Mouse (Mus musculus): ENCODE results near the gene Itga8.
A peak's percentile ranks its signal among the peaks of the same experiment; 100 is the strongest.

Gene Itga8

GRCm38 (mm10) chr2:12198699-12199098, 103.0 kb downstream of the Itga8 start:
- no peak for DNase-seq (ENCODE audit: extremely low spot score, low read depth, low spot score)

DNA sequence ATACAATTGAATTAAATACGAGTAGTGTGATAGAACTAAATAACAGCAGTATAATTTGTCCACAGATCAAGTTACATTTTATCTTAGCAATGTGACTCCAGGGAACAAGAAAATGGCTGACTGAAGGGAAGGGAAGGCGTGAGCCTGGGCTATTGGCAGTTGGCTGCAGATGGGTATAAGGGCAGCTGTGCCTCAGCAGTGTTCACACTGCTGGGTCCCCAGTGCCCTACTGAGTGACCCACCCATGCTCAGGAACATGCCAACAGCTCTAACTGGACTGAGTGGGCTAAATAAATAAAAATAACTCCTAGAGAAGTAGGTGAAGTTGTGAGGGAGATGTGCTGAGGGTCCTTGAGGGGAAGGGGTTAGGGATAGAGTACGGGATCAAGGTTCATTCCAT, 103.5 kb downstream of the Itga8 start:
- no peak for DNase-seq (ENCODE audit: extremely low spot score, low read depth, low spot score)

DNA sequence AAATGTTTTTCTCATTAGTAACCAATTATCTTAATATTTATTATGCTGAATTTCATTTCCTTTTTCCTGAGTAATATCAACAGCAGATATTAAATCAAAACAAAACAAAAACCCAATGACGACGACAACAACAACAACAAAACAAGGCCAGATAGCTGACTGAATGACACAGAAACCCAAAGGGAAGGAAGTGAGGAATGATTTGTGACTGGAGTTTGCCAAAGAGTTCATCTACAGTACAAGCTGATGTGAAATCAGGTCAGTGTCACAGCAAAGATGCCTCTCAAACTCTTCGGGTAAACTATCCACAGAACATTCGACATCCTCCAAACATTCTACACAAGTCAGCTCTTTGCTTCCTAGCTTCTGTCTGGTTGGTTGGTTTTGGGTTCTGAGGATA, 104.0 kb downstream of the Itga8 start:
- no peak for DNase-seq (ENCODE audit: extremely low spot score, low read depth, low spot score)

DNA sequence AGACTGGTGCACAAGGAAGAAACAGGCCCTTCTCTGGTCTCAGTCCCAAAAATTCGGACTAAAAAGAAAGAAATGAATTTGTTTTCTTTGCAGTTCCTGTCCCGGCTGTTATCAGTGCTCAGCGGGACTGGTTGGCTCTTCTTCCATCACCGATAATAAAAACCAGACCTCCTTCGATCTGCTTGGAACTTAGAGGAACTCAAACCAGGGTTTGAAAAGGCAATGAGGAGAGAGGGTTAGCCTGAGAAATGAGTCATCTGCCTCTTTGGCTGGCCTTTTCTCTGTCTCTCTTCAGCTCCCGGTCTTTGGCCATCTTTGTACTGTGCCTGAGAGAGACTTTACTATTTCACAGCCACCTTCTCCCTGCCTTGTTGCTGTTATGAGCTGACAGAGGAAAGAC, 112.7 kb downstream of the Itga8 start:
- DNase-seq (ENCODE audit: extremely low spot score, low read depth, low spot score) = no peak

- no peak for DNase-seq (ENCODE audit: extremely low spot score, low read depth, low spot score)
These were observed 114.1 kb downstream of the Itga8 start for GRCm38 (mm10) chr2:12187646-12188045.

DNA sequence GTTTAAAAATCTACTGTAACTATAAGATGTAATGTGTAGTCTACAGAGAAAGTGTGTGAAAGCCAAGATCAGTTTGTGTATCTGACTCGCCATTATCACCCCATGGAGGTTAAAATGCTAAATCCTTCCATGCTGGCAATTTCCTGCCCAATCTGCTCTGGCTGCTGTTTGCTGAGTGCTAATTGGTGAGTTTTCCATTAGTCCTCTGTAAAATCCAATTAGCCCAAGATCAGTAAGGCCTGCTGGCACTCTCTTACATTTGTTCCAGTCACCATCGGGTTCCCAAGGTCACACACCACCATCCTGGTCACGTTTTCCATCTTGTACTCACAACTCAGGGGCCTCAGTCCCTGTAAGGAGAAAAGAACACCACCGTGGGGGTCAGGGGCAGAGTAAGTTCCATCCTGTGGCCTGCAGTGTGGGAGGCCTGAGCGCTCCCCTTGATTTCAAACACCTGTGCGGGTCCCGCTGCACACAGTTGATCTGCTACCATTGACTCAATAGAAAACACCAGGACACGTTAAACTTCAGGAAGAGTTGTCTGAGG, 119.2 kb downstream of the Itga8 start:
- DNase-seq (ENCODE audit: extremely low spot score, low read depth, low spot score) = peak; percentile 73

GRCm38 (mm10) chr2:12180635-12181034, 121.1 kb downstream of the Itga8 start:
- no peak for DNase-seq (ENCODE audit: extremely low spot score, low read depth, low spot score)

GRCm38 (mm10) chr2:12174722-12175427, 126.8 kb downstream of the Itga8 start:
- no peak for DNase-seq (ENCODE audit: extremely low spot score, low read depth, low spot score)

GRCm38 (mm10) chr2:12170221-12170620, 131.5 kb downstream of the Itga8 start:
- no peak for DNase-seq (ENCODE audit: extremely low spot score, low read depth, low spot score)

DNA sequence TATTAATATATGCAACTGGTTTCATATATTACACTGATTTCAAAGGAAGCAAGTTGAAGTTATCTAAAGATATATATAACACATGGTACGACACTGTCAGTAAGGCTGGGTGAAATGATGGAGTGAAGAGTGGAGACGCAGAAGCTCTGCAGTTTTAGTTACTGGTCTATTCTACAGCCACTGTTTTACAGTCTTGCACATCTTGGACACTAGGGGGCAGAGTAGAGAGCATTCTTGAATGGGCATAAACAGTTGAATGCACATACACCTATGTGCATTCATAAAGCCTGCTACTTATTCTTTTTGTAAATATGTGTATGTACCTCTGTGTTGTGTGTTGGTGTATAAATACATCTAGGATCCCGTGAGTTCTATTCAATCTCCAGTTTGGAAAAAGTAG, 141.2 kb downstream of the Itga8 start:
- DNase-seq (ENCODE audit: extremely low spot score, low read depth, low spot score) = no peak

GRCm38 (mm10) chr2:12157001-12157400, 144.7 kb downstream of the Itga8 start:
- DNase-seq (ENCODE audit: extremely low spot score, low read depth, low spot score) = no peak

DNA sequence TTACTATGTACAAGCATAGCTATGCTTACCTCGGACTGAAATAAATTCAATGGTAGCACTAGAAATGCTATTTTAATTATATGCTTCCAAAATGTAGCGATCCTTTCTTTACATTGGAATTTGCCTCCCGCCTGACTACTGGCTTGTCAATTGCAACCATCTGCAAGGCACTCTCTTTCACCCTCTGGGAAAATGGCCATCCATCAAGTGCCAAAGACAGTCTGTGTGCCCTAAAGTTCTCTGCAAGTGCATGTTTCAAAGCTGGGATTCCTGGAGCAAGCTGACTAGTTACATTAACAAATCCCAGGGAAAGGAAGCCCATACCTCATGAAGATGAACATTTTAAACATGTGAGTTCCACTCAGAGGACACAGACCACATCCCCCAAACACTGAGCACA, 145.3 kb downstream of the Itga8 start:
- peak; percentile 5 for DNase-seq (ENCODE audit: extremely low spot score, low read depth, low spot score)

- no peak for DNase-seq (ENCODE audit: extremely low spot score, low read depth, low spot score)
These were observed 147.0 kb downstream of the Itga8 start for GRCm38 (mm10) chr2:12154676-12155075.

DNA sequence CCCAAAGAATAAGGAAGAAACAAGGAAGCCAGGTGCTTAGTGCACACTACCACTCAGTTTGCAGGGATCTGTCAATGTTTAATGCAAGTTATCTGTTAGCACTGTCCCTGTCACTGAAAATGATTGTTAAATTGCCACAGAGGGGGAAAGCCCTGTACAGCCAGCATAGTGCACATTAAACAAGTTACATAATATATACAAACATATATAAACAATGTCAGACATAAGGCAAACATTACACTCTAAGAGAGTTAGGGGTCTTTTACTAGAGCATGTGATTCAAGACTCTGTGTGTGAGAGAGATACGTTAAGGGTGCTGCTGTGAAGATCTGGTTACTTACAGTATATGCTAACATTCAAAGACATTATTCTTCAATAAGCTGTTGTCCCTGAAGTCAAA, 148.2 kb downstream of the Itga8 start:
- no peak for DNase-seq (ENCODE audit: extremely low spot score, low read depth, low spot score)

- DNase-seq (ENCODE audit: extremely low spot score, low read depth, low spot score) = no peak
These were observed 153.8 kb downstream of the Itga8 start for GRCm38 (mm10) chr2:12147902-12148301.

- DNase-seq (ENCODE audit: extremely low spot score, low read depth, low spot score) = no peak
These were observed 155.1 kb downstream of the Itga8 start for GRCm38 (mm10) chr2:12146612-12147011.

- DNase-seq (ENCODE audit: extremely low spot score, low read depth, low spot score) = no peak
These were observed 162.9 kb downstream of the Itga8 start for GRCm38 (mm10) chr2:12138765-12139368.

- no peak for DNase-seq (ENCODE audit: extremely low spot score, low read depth, low spot score)
These were observed 175.1 kb downstream of the Itga8 start for GRCm38 (mm10) chr2:12126580-12126979.

DNA sequence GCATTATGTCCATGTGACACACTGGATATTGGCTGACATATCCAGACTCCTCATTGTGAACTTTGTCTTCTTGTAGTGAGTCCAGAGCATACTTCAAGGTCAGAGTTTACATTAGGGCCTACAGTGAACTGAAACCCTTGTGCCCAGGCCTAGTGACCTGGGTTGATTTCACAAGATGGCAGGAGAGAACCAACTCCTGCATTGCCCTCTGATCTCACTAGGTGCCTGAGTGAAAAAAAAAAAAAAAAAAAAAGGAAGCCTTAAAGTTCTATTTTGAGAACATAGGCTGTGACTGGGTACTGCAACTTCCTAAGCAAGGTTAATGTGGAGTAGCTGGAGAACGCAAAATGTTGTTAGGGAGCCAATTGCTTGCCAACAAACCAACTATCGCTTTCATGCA, 186.2 kb downstream of the Itga8 start:
- no peak for DNase-seq (ENCODE audit: extremely low spot score, low read depth, low spot score)

DNA sequence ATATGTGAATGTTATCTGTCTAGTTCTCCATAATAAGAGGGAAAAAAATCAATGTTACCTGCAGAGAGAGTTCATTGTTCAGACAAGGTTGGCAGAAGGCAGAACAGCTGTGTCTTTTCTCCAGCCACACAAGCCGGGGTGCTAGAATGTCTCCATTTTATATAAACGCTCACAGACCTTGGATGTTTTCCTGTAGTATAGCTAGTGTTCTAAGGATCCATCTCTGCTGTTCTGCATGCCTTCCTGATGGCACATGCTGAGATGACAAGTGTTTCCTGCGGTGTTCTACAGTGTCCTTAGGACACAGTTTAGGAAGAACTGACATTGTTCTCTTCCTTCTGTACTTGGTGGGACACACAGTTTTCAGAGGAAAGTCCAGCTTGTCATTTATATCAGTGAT, 192.4 kb downstream of the Itga8 start:
- DNase-seq (ENCODE audit: extremely low spot score, low read depth, low spot score) = no peak

GRCm38 (mm10) chr2:12108306-12108705, 193.4 kb downstream of the Itga8 start:
- no peak for DNase-seq (ENCODE audit: extremely low spot score, low read depth, low spot score)

DNA sequence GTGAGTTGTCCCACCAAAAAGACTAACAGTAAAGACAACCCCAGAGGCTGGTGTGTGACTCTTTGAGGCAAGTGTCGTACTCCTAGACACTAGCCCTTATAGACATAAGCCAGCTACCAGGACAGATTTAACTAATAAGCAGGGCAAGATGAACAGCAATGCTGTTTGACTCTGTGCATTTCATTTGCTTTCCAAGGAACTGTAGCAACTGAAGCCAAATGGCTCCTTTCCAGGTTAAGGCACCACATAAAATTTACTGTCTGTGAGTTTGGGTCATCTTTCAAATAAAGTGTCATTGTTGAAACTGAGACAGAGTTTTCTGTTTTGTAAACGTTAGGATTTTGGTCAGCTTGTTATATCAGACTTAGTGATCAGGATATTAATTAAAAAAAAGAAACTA, 194.5 kb downstream of the Itga8 start:
- no peak for DNase-seq (ENCODE audit: extremely low spot score, low read depth, low spot score)

DNA sequence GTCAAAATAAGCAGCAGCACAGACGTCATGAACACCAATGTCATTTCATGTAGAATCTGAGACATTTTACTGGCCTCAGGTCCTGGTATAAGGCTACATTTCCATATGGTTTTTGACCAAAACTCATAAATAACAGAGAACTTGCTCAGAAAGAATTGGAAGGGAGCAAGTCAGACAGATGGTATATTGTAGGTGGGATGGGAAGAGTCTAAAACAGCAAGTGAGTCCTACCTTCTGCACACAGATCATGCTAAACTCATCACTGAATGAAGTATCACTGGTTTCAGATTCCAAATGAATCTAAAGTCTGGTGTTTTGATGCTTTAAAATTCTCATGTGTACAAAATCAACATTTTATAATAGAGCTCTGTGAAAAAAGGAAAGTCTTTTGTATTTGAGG, 198.5 kb downstream of the Itga8 start:
- DNase-seq (ENCODE audit: extremely low spot score, low read depth, low spot score) = no peak

All from hindlimb bud, embryonic 11.5 days (tissue).